Mouse (Mus musculus): Measurements from ENCODE around the gene Nsun2.

DNA sequence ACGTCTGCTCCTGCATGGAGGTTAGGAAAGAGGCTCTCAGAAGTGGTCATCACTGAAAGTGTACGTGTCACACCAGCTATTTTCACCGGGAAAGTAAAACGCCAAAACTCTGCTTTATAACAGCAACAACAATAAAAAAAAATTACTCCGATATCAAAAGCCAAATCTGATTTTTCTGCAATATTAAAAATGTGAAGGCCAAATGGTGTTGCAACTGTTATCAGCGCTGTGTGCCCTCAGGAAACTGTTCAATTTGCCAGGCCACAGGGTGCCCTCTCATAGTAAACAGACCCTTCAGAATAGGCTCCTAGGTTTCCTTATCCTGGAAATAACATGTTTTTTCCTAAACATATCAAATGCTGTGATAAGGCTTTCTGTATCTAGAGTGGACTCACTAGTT is 62.4 kb downstream of the Nsun2 start:
- TF ChIP-seq CTCF (IDR thresholded peaks at IDR 0.05; ENCODE audit: extremely low read depth, insufficient read depth, low read length) (no peak), POLR2A (IDR thresholded peaks at IDR 0.05; ENCODE audit: extremely low read depth, insufficient read depth, low read length) (no peak)

All from cortical plate, adult 2 months (tissue).